Mouse (Mus musculus) heart, adult 9 months (tissue): Measurements from ENCODE around the gene Adgrd1.
"Not testable (repeated sequence)": the region's sequence is repeated elsewhere in the genome, so short reads cannot be mapped to it uniquely, and the experiment has no call there.

ENCODE experiments used
- DNase-seq, 2 experiments: peaks; one replicate each; pipeline ENCODE4 v3.0.0; 2022; ENCODE audit warnings: low spot score in 2 of 2

Gene Adgrd1

GRCm38 (mm10) chr5:129093158-129093557, 3.4 kb upstream of the Adgrd1 start:
- no peak for DNase-seq

GRCm38 (mm10) chr5:129094236-129094635, 2.3 kb upstream of the Adgrd1 start:
- DNase-seq = no peak

GRCm38 (mm10) chr5:129104043-129104442, 7.5 kb downstream of the Adgrd1 start:
- DNase-seq = no peak

GRCm38 (mm10) chr5:129111729-129112128, 15.2 kb downstream of the Adgrd1 start:
- no peak for DNase-seq

GRCm38 (mm10) chr5:129113741-129114476, 17.4 kb downstream of the Adgrd1 start:
- DNase-seq = peak in 1 of 2 experiments; percentile 10

GRCm38 (mm10) chr5:129116299-129116698, 19.7 kb downstream of the Adgrd1 start:
- no peak for DNase-seq

- DNase-seq = no peak
Observed at GRCm38 (mm10) chr5:129117593-129118113, 21.1 kb downstream of the Adgrd1 start.

- no peak for DNase-seq
Observed at GRCm38 (mm10) chr5:129118523-129118922, 22.0 kb downstream of the Adgrd1 start.

- peak in 1 of 2 experiments; percentile 12 for DNase-seq
Observed at GRCm38 (mm10) chr5:129119146-129119545, 22.6 kb downstream of the Adgrd1 start.

GRCm38 (mm10) chr5:129121654-129122285, 25.2 kb downstream of the Adgrd1 start:
- DNase-seq = no peak

GRCm38 (mm10) chr5:129122491-129122890, 25.9 kb downstream of the Adgrd1 start:
- no peak for DNase-seq

- peak in 1 of 2 experiments; percentile 35 for DNase-seq
Observed at GRCm38 (mm10) chr5:129124070-129124828, 27.7 kb downstream of the Adgrd1 start.

- not testable (repeated sequence) for DNase-seq
Observed at GRCm38 (mm10) chr5:129128310-129128709, 31.8 kb downstream of the Adgrd1 start.

- peak; percentile 29 to 47 for DNase-seq
Observed at GRCm38 (mm10) chr5:129130301-129130700, 33.8 kb downstream of the Adgrd1 start.

GRCm38 (mm10) chr5:129137405-129137804, 40.9 kb downstream of the Adgrd1 start:
- no peak for DNase-seq

- peak in 1 of 2 experiments; percentile 9 for DNase-seq
Observed at GRCm38 (mm10) chr5:129138576-129138975, 42.0 kb downstream of the Adgrd1 start.

GRCm38 (mm10) chr5:129142801-129143200, 46.3 kb downstream of the Adgrd1 start:
- no peak for DNase-seq

- DNase-seq = no peak
Observed at GRCm38 (mm10) chr5:129145307-129145935, 48.9 kb downstream of the Adgrd1 start.

- DNase-seq = no peak
Observed at GRCm38 (mm10) chr5:129146892-129147509, 50.5 kb downstream of the Adgrd1 start.

- DNase-seq = no peak
Observed at GRCm38 (mm10) chr5:129148485-129148884, 51.9 kb downstream of the Adgrd1 start.
